Mouse (Mus musculus) kidney, postnatal 0 days (tissue): ENCODE measurements around the gene Cend1. TPM values are rescaled to one million over a fixed set of nuclear protein-coding genes. Genes with fewer than 3 reads are reported as not detected.

Experiments
- ATAC-seq: fragments of 200-750 bp; cut with Nextera tagmentation; replicated peaks from 2 replicates; pipeline ENCODE4 v1.8.0; 2017; ENCODE audit warnings: low read depth, moderate number of reproducible peaks, moderate TSS enrichment, moderate library complexity; ENCODE audit not compliant: low FRiP score
- DNase-seq: peaks from one replicate; pipeline ENCODE4 v3.0.0-alpha.2; 2016; ENCODE audit warnings: low spot score
- H3K27ac ChIP-seq: fragments of 300-500 bp; sonication (generic); 2 replicates; pipeline ENCODE4 v1.5.1; 2014; ENCODE audit warnings: mild to moderate bottlenecking
- H3K27me3 ChIP-seq: fragments of 300-500 bp; sonication (generic); 2 replicates; pipeline ENCODE4 v1.6.1; 2014; ENCODE audit warnings: low read length, mixed read lengths; ENCODE audit not compliant: insufficient read depth
- H3K36me3 ChIP-seq: fragments of 300-500 bp; sonication (generic); 2 replicates; pipeline ENCODE4 v1.6.1; 2014; ENCODE audit warnings: low read length, mixed read lengths; ENCODE audit not compliant: insufficient read depth
- H3K4me1 ChIP-seq: fragments of 300-500 bp; sonication (generic); replicated peaks from 2 replicates; pipeline ENCODE4 v1.6.1; 2014; ENCODE audit warnings: antibody characterized with exemption, low read length, mixed read lengths; ENCODE audit not compliant: insufficient read depth
- H3K4me2 ChIP-seq: fragments of 300-500 bp; sonication (generic); 2 replicates; pipeline ENCODE4 v1.6.1; 2014; ENCODE audit warnings: mild to moderate bottlenecking, low read length, moderate library complexity, mixed read lengths
- H3K4me3 ChIP-seq: fragments of 300-500 bp; sonication (generic); replicated peaks from 2 replicates; pipeline ENCODE4 v1.5.1; 2014; ENCODE audit warnings: low read depth, low read length
- H3K9ac ChIP-seq: fragments of 300-500 bp; sonication (generic); 2 replicates; pipeline ENCODE4 v1.6.1; 2014; ENCODE audit warnings: low read depth, low read length
- H3K9me3 ChIP-seq: fragments of 300-500 bp; sonication (generic); replicated peaks from 2 replicates; pipeline ENCODE4 v1.6.1; 2016; ENCODE audit warnings: low read length, inconsistent platforms, mixed read lengths
- CTCF ChIP-seq: IDR thresholded peaks from 2 replicates; pipeline ENCODE4 v1.5.1; 2016; ENCODE audit warnings: antibody characterized with exemption, low read depth, mild to moderate bottlenecking, moderate library complexity
- WGBS: fragments of 180-500 bp; shearing (Covaris S2); extraction: QIAGEN DNeasy Blood & Tissue Kit; methylation state at CpG from one replicate; pipeline ENCODE4 v1.1.7; 2014; 5-methylcytosine and 5-hydroxymethylcytosine counted together
- polyA plus RNA-seq: library from polyadenylated mRNA; unstranded; fragments of >200 nt; fragmentation: Nextera tagmentation; extraction: Ambion mirVana; gene quantifications from 2 replicates; pipeline ENCODE4 v1.2.1, GENCODE M21; 2015

The Cend1 gene
- polyA plus RNA-seq, 1 experiment from 2014 or later, result 2.2 TPM

- 5% methylated on average over 53 of the region's 53 CpGs for WGBS
- H3K27me3 ChIP-seq, result no peaks in the 10 kb centered on the region
- H3K4me2 ChIP-seq, result peak within 1 kb of the TSS; percentile 87
- peak within 1 kb of the TSS; percentile 48 for H3K4me3 ChIP-seq
- H3K9me3 ChIP-seq, result no peaks in the 10 kb centered on the region
- DNase-seq (peak; percentile 91), ATAC-seq (peak; percentile 81)
- H3K9ac ChIP-seq, result peak within 1 kb of the TSS; percentile 54
- TF ChIP-seq CTCF, result peak; percentile 77
- no peak within 1 kb of the TSS for H3K27ac ChIP-seq
- H3K4me1 ChIP-seq, result peaks cover 23% of the 10 kb centered on the region
- peaks cover 9% of the 10 kb centered on the region; the same call in 1 of the 2 replicates for H3K36me3 ChIP-seq
These were observed 8.2 kb upstream of the Cend1 start, which contains the start of gene Slc25a22 for GRCm38 (mm10) chr7:141437178-141438120. Gene Slc25a22 (minus strand): TSS chr7:141437892.

GRCm38 (mm10) chr7:141436523-141436892 lies 7.2 kb upstream of the Cend1 start:
- H3K9me3 ChIP-seq, result no peaks in the 10 kb centered on the region
- ATAC-seq (no peak), DNase-seq (no peak)
- H3K9ac ChIP-seq, result peak overlapping the region; percentile 54
- H3K27ac ChIP-seq, result no peak overlapping the region
- peak overlapping the region; percentile 48; the same call in 1 of the 2 replicates for H3K4me3 ChIP-seq
- 62% methylated on average over 2 of the region's 2 CpGs for WGBS
- H3K36me3 ChIP-seq, result peaks cover 19% of the 10 kb centered on the region
- no peaks in the 10 kb centered on the region for H3K27me3 ChIP-seq
- H3K4me1 ChIP-seq, result peaks cover 23% of the 10 kb centered on the region
- peak overlapping the region; percentile 87 for H3K4me2 ChIP-seq
- no peak for TF ChIP-seq CTCF

GRCm38 (mm10) chr7:141435856-141436522 lies 6.7 kb upstream of the Cend1 start:
- DNase-seq (no peak), ATAC-seq (no peak)
- Histone ChIP-seq H3K9me3 (no peaks in the 10 kb centered on the region), H3K36me3 (peaks cover 23% of the 10 kb centered on the region), H3K4me3 (peak overlapping the region; percentile 34; the same call in 1 of the 2 replicates), H3K27me3 (no peaks in the 10 kb centered on the region), H3K27ac (no peak overlapping the region), H3K4me1 (peaks cover 23% of the 10 kb centered on the region), H3K4me2 (peak overlapping the region; percentile 51; the same call in 1 of the 2 replicates), H3K9ac (no peak overlapping the region)
- TF ChIP-seq CTCF, result no peak
- 84% methylated on average over 9 of the region's 9 CpGs for WGBS

GRCm38 (mm10) chr7:141435129-141435855 lies 6.0 kb upstream of the Cend1 start:
- H3K27ac ChIP-seq, result 0 out of 2 replicates have a peak overlapping the region, but pooled peaks have one; percentile 13
- no peak for ATAC-seq

GRCm38 (mm10) chr7:141434464-141434863 lies 5.2 kb upstream of the Cend1 start:
- no peaks in the 10 kb centered on the region for H3K27me3 ChIP-seq
- H3K36me3 ChIP-seq, result peaks cover 28% of the 10 kb centered on the region
- H3K4me1 ChIP-seq, result peaks cover 21% of the 10 kb centered on the region
- H3K9me3 ChIP-seq, result no peaks in the 10 kb centered on the region
- peak overlapping the region; percentile 51 for H3K4me2 ChIP-seq
- WGBS, result 14% methylated on average over 8 of the region's 8 CpGs
- H3K27ac ChIP-seq, result 0 out of 2 replicates have a peak overlapping the region, but pooled peaks have one; percentile 13
- DNase-seq (peak; percentile 65), ATAC-seq (no peak)
- peak overlapping the region; percentile 34 for H3K4me3 ChIP-seq
- TF ChIP-seq CTCF, result no peak
- H3K9ac ChIP-seq, result peak overlapping the region; percentile 46

More at GRCm38 (mm10) chr7:141435129-141435855, 6.0 kb upstream of the Cend1 start:
- Histone ChIP-seq H3K4me1 (peaks cover 21% of the 10 kb centered on the region), H3K4me2 (peak overlapping the region; percentile 51), H3K9ac (no peak overlapping the region), H3K4me3 (peak overlapping the region; percentile 34), H3K9me3 (no peaks in the 10 kb centered on the region), H3K27me3 (no peaks in the 10 kb centered on the region), H3K36me3 (peaks cover 28% of the 10 kb centered on the region)
- peak; percentile 80 for DNase-seq
- 5% methylated on average over 17 of the region's 17 CpGs for WGBS
- no peak; the same call in 1 of the 2 replicates for TF ChIP-seq CTCF
